Mouse (Mus musculus): ENCODE results near the gene Hoxc4. TPM values are rescaled to one million over a fixed set of nuclear protein-coding genes. Genes with fewer than 3 reads are reported as not detected.

Hoxc4 gene
- not detected in 2 replicates for polyA plus RNA-seq (2021; fragmentation: Nextera tagmentation)
- long read RNA-seq, experiment 1: 0 reads
- long read RNA-seq, experiment 2: 0 reads

GRCm38 (mm10) chr15:103018636-103019035 lies at the start of gene Hoxc4:
Gene Hoxc4, plus strand, starts transcription at chr15:103018934.

DNA sequence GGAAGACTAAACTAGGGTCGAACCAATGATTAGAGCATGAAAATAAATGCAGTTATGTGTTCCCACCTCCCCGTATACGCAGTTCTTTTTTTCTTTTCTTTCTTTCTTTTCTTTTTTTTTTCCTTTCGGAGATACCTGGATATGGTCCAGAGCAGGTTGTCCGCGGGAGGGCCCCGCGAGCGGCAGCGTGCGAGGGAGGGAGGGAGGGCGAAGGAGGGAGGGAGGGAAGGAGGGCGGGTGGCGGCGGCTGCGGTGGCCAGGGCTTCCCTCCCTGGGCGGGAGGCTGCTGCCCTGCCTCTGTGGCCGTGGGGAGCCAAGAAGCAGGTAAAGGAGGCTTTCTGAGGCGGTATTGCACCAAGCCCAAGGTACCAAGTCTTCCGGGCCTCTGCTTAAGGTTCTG lies 42.6 kb upstream of the Hoxc4 start, which contains the start of gene Hoxc9:
Hoxc9 (plus strand) TSS at position 269 of the 400 bp plus-strand sequence.

GRCm38 (mm10) chr15:102990461-102991397 lies 28.0 kb upstream of the Hoxc4 start, which contains the start of gene Hoxc8:
Gene Hoxc8, plus strand, starts transcription at chr15:102990607.

DNA sequence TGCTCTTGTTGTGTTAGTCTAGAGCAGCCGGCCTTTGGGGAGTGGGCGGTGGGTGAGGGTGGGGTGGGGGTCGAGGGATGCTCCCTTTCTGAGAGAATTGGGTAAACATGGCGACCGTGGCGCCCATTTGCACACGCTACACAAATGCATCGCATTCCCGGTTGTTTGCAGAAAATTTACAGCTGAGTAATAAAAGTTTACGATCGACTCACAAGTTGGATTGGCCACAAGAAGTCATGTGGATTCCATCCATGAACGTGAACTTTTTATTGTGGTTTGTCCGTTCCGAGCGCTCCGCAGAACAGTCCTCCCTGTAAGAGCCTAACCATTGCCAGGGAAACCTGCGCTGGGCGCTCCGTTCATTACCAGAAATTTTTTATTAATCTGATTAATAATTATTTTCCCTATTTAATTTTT lies 20.8 kb upstream of the Hoxc4 start, which contains the start of gene Hoxc6:
Hoxc6 (plus strand) TSS at position 319 of the 417 bp plus-strand sequence.

Other genes with a start within 250 kb of the Hoxc4 start
- gene Hoxc13, start 97.8 kb upstream of the Hoxc4 start, polyA plus RNA-seq (2021; fragmentation: Nextera tagmentation): not detected in 2 replicates
- not detected in 2 replicates for gene Hoxc12, start 82.2 kb upstream of the Hoxc4 start, polyA plus RNA-seq (2021; fragmentation: Nextera tagmentation)
- not detected in 2 replicates for gene Hoxc11, start 64.5 kb upstream of the Hoxc4 start, polyA plus RNA-seq (2021; fragmentation: Nextera tagmentation)
- not detected in 2 replicates for gene Hoxc10, start 52.1 kb upstream of the Hoxc4 start, polyA plus RNA-seq (2021; fragmentation: Nextera tagmentation)
- gene Hoxc5, start 51.5 kb upstream of the Hoxc4 start, polyA plus RNA-seq (2021; fragmentation: Nextera tagmentation): not detected in 2 replicates
- gene Hoxc9, start 42.5 kb upstream of the Hoxc4 start, polyA plus RNA-seq (2021; fragmentation: Nextera tagmentation): not detected in 2 replicates
- not detected in 2 replicates for gene Hoxc8, start 28.3 kb upstream of the Hoxc4 start, polyA plus RNA-seq (2021; fragmentation: Nextera tagmentation)
- not detected in 2 replicates for gene Hoxc6, start 20.7 kb upstream of the Hoxc4 start, polyA plus RNA-seq (2021; fragmentation: Nextera tagmentation)
- 7.0 and 8.6 TPM in 2 replicates for gene Smug1, start 148.2 kb downstream of the Hoxc4 start, polyA plus RNA-seq (2021; fragmentation: Nextera tagmentation)
- 74.5 and 90.8 TPM in 2 replicates for gene Cbx5, start 220.9 kb downstream of the Hoxc4 start, polyA plus RNA-seq (2021; fragmentation: Nextera tagmentation)
- 238 and 289 TPM in 2 replicates for gene Hnrnpa1, start 221.5 kb downstream of the Hoxc4 start, polyA plus RNA-seq (2021; fragmentation: Nextera tagmentation)
- gene Nfe2, start 239.5 kb downstream of the Hoxc4 start, polyA plus RNA-seq (2021; fragmentation: Nextera tagmentation): 0.06 TPM in 1 of 2 replicates, not detected in the other

All from left cerebral cortex, adult 6 months (tissue).